Mouse (Mus musculus) neural tube, embryonic 14.5 days (tissue): Measurements from ENCODE around the gene Vamp8. TPM values are rescaled to one million over a fixed set of nuclear protein-coding genes. Genes with fewer than 3 reads are reported as not detected.

Experiments used
- ATAC-seq: fragments of 200-750 bp; cut with Nextera tagmentation; 2 replicates; pipeline ENCODE4 v1.8.0; 2017; ENCODE audit warnings: low read depth, mild to moderate bottlenecking, moderate TSS enrichment, moderate library complexity
- H3K27ac ChIP-seq: fragments of 300-500 bp; sonication (generic); 2 replicates; pipeline ENCODE4 v1.5.1; 2014; ENCODE audit warnings: low read depth, mild to moderate bottlenecking, control low read depth, low read length, moderate library complexity, mixed read lengths
- H3K27me3 ChIP-seq: fragments of 300-500 bp; sonication (generic); 2 replicates; pipeline ENCODE4 v1.6.1; 2014; ENCODE audit warnings: low read length; ENCODE audit not compliant: control insufficient read depth, insufficient read depth
- H3K36me3 ChIP-seq: fragments of 300-500 bp; sonication (generic); 2 replicates; pipeline ENCODE4 v1.6.1; 2014; ENCODE audit warnings: low read length, mixed read lengths; ENCODE audit not compliant: control insufficient read depth, insufficient read depth
- H3K4me1 ChIP-seq: fragments of 300-500 bp; sonication (generic); 2 replicates; pipeline ENCODE4 v1.6.1; 2014; ENCODE audit warnings: low read length; ENCODE audit not compliant: control insufficient read depth, insufficient read depth
- H3K4me2 ChIP-seq: fragments of 300-500 bp; sonication (generic); 2 replicates; pipeline ENCODE4 v1.6.1; 2014; ENCODE audit warnings: mild to moderate bottlenecking, low read depth, low read length, control low read depth
- H3K4me3 ChIP-seq: fragments of 300-500 bp; sonication (generic); 2 replicates; pipeline ENCODE4 v1.5.1; 2014; ENCODE audit warnings: low read depth, low read length, control low read depth, mixed read lengths
- H3K9ac ChIP-seq: fragments of 300-500 bp; sonication (generic); replicated peaks from 2 replicates; pipeline ENCODE4 v1.6.1; 2014; ENCODE audit warnings: low read depth, mild to moderate bottlenecking, control low read depth, low read length, mixed read lengths
- H3K9me3 ChIP-seq: fragments of 300-500 bp; sonication (generic); 2 replicates; pipeline ENCODE4 v1.6.1; 2016; ENCODE audit warnings: low read length; ENCODE audit not compliant: control insufficient read depth
- WGBS: fragments of 180-500 bp; shearing (Covaris S2); extraction: QIAGEN DNeasy Blood & Tissue Kit; methylation state at CpG from one replicate; pipeline ENCODE4 v1.1.7; 2014; 5-methylcytosine and 5-hydroxymethylcytosine counted together
- polyA plus RNA-seq: library from polyadenylated mRNA; unstranded; fragments of >200 nt; fragmentation: Nextera tagmentation; extraction: Ambion mirVana; gene quantifications from 2 replicates; pipeline ENCODE4 v1.2.1, GENCODE M21; 2014

Gene Vamp8
- polyA plus RNA-seq, 1 experiment from 2014 or later: 7.9 TPM

DNA sequence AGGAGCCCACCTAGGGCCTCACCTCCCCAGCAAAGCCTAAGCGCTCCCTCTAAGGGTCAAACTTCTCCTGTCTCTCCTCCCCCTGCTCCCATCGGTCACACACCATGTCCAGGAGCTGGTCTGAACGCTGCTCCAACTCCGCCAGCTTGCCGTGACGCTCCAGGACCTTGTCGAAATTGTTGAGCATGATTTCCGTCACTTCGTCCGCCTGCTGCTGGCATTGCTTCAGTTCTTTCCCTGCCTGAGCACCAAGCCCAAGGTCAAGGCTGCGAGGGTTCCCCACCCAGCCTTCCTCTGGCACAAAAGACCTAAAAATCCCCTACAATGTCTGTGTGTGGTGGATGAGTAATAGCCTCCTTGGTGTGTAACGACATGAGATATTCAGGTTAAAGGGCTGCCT lies 20.4 kb downstream of the Vamp8 start:
- Histone ChIP-seq H3K4me3 (no peak overlapping the region), H3K36me3 (no peaks in the 10 kb centered on the region), H3K27ac (no peak overlapping the region), H3K4me1 (no peaks in the 10 kb centered on the region), H3K27me3 (no peaks in the 10 kb centered on the region), H3K9me3 (no peaks in the 10 kb centered on the region), H3K9ac (no peak overlapping the region), H3K4me2 (no peak overlapping the region)
- WGBS: 84% methylated on average over 12 of the region's 12 CpGs
- no peak for ATAC-seq

DNA sequence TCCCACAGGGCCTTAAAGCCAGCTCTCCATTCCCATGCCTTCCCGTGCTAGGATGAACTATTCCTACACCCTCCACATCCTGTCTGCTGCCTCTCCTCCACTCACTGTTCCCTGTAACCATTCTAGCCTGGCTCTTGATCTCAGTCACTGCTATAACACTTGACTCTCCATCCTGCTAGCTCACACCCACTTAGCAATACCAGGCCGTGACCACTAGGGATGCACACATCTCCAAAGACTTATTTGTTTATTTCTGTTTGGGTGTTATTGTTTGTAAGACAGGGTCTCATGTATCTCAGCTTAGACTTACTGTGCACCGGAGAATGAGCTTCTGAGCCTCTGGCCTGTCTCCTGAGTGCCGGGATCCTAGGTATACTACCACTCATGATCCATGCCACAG lies 20.9 kb downstream of the Vamp8 start:
- Histone ChIP-seq H3K27ac (no peak overlapping the region), H3K4me2 (no peak overlapping the region), H3K27me3 (no peaks in the 10 kb centered on the region), H3K9ac (no peak overlapping the region), H3K4me3 (no peak overlapping the region), H3K9me3 (no peaks in the 10 kb centered on the region), H3K36me3 (no peaks in the 10 kb centered on the region), H3K4me1 (no peaks in the 10 kb centered on the region)
- ATAC-seq: no peak
- WGBS: 76% methylated on average over 4 of the region's 4 CpGs

DNA sequence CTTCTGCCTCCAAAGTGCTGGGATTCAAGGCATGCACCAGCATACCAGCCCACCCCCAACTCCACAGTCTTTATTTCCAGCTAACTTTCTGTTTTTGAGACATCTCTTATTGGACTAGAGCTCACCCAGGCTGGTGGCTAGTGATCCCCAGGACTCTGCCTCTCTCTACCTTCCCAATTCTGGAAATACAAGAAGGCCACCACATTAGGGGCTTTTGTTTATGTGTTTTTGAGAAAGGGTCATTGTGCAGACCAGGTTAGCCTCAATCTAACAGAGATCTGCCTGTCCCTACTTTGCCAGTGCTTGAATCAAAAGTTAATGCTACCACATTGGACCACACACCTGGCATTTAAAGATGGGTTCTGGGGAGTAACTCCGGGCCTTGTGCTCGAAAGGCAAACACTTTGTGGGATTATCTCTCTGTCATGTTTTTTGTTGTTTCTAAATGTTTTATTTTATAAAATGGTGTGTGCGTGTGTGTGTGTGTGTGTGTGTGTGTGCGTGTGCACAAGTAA lies 23.0 kb downstream of the Vamp8 start:
- H3K9me3 ChIP-seq: no peaks in the 10 kb centered on the region
- WGBS: 77% methylated on average over 4 of the region's 4 CpGs

GRCm38 (mm10) chr6:72366844-72367443 lies 23.6 kb downstream of the Vamp8 start, which contains the start of gene Rnf181:
TSS of gene Rnf181 (minus strand) at chr6:72366956.
- 76% methylated on average over 4 of the region's 4 CpGs for WGBS
- Histone ChIP-seq H3K36me3 (no peaks in the 10 kb centered on the region), H3K9ac (no peak within 1 kb of the TSS), H3K27ac (no peak within 1 kb of the TSS), H3K4me1 (no peaks in the 10 kb centered on the region), H3K4me3 (no peak within 1 kb of the TSS), H3K4me2 (no peak within 1 kb of the TSS), H3K27me3 (no peaks in the 10 kb centered on the region), H3K9me3 (no peaks in the 10 kb centered on the region)
- ATAC-seq: no peak

More for the DNA sequence above, 23.0 kb downstream of the Vamp8 start:
- no peaks in the 10 kb centered on the region for H3K36me3 ChIP-seq
- no peak overlapping the region for H3K4me3 ChIP-seq
- no peaks in the 10 kb centered on the region for H3K27me3 ChIP-seq
- H3K27ac ChIP-seq: no peak overlapping the region
- H3K4me2 ChIP-seq: no peak overlapping the region
- ATAC-seq: no peak
- no peak overlapping the region for H3K9ac ChIP-seq
- no peaks in the 10 kb centered on the region for H3K4me1 ChIP-seq

- Histone ChIP-seq H3K36me3 (no peaks in the 10 kb centered on the region), H3K4me3 (no peak overlapping the region), H3K9ac (no peak overlapping the region), H3K27me3 (no peaks in the 10 kb centered on the region), H3K4me1 (peaks cover 5% of the 10 kb centered on the region; the same call in 1 of the 2 replicates), H3K27ac (no peak overlapping the region), H3K4me2 (no peak overlapping the region), H3K9me3 (no peaks in the 10 kb centered on the region)
- WGBS: 60% methylated on average over 3 of the region's 3 CpGs
- no peak for ATAC-seq
Observed at GRCm38 (mm10) chr6:72366304-72366703, 24.2 kb downstream of the Vamp8 start.

GRCm38 (mm10) chr6:72364985-72365384 lies 25.5 kb downstream of the Vamp8 start:
- no peak overlapping the region for H3K4me3 ChIP-seq
- no peak overlapping the region for H3K4me2 ChIP-seq
- H3K27ac ChIP-seq: no peak overlapping the region
- peaks cover 8% of the 10 kb centered on the region; the same call in 1 of the 2 replicates for H3K4me1 ChIP-seq
- no peaks in the 10 kb centered on the region for H3K27me3 ChIP-seq
- H3K9me3 ChIP-seq: no peaks in the 10 kb centered on the region
- H3K9ac ChIP-seq: no peak overlapping the region
- WGBS: 76% methylated on average over 6 of the region's 6 CpGs
- peaks cover 3% of the 10 kb centered on the region; the same call in 1 of the 2 replicates for H3K36me3 ChIP-seq
- ATAC-seq: no peak

GRCm38 (mm10) chr6:72364009-72364408 lies 26.5 kb downstream of the Vamp8 start:
- Histone ChIP-seq H3K27me3 (no peaks in the 10 kb centered on the region), H3K9me3 (no peaks in the 10 kb centered on the region), H3K4me2 (no peak overlapping the region), H3K36me3 (peaks cover 12% of the 10 kb centered on the region; the same call in 1 of the 2 replicates), H3K4me1 (peaks cover 8% of the 10 kb centered on the region; the same call in 1 of the 2 replicates), H3K9ac (no peak overlapping the region), H3K27ac (no peak overlapping the region), H3K4me3 (no peak overlapping the region)
- 42% methylated on average over 7 of the region's 7 CpGs for WGBS
- no peak for ATAC-seq

GRCm38 (mm10) chr6:72362132-72363028 lies 28.1 kb downstream of the Vamp8 start:
- WGBS: under 1% methylated on average over 42 of the region's 42 CpGs
- peak overlapping the region; percentile 60 for H3K9ac ChIP-seq

More at GRCm38 (mm10) chr6:72362132-72363028, 28.1 kb downstream of the Vamp8 start:
- Histone ChIP-seq H3K36me3 (peaks cover 12% of the 10 kb centered on the region; the same call in 1 of the 2 replicates), H3K27me3 (no peaks in the 10 kb centered on the region), H3K27ac (peak overlapping the region; percentile 69; the same call in 1 of the 2 replicates), H3K4me1 (peaks cover 9% of the 10 kb centered on the region; the same call in 1 of the 2 replicates), H3K4me3 (peak overlapping the region; percentile 71), H3K9me3 (no peaks in the 10 kb centered on the region), H3K4me2 (peak overlapping the region; percentile 77)
- ATAC-seq: peak; percentile 99
